Mouse (Mus musculus) bone marrow macrophage, adult 2 months (primary cell): ENCODE results near the gene Cyren. TPM values are rescaled to one million over a fixed set of nuclear protein-coding genes. Genes with fewer than 3 reads are reported as not detected.
A peak's percentile ranks its signal among the peaks of the same experiment; 100 is the strongest.

Source experiments
- H3K27ac ChIP-seq: 2 replicates; pipeline ENCODE4 v1.5.1; 2012; ENCODE audit warnings: low read depth, low read length; ENCODE audit not compliant: insufficient read depth
- H3K4me1 ChIP-seq: 2 replicates; pipeline ENCODE4 v1.6.1; 2012; ENCODE audit warnings: low read length; ENCODE audit not compliant: control insufficient read depth, insufficient read depth
- H3K4me3 ChIP-seq: 2 replicates; pipeline ENCODE4 v1.5.1; 2012; ENCODE audit warnings: mild to moderate bottlenecking, low read length, moderate library complexity; ENCODE audit not compliant: insufficient read depth
- CTCF ChIP-seq: IDR thresholded peaks from 2 replicates; pipeline ENCODE4 v1.5.1; 2012; ENCODE audit warnings: low read depth, mild to moderate bottlenecking, low read length, moderate library complexity
- POLR2A ChIP-seq: IDR thresholded peaks from 2 replicates; pipeline ENCODE4 v1.6.1; 2012; ENCODE audit warnings: mild to moderate bottlenecking, low read depth, low read length, borderline replicate concordance
- polyA plus RNA-seq: library from polyadenylated mRNA; stranded (reverse); fragments of >200 nt; gene quantifications from 2 replicates; pipeline ENCODE4 v1.2.4, GENCODE M21; 2012; ENCODE audit not compliant: missing spikeins, insufficient read depth, insufficient read length

Gene Cyren
- polyA plus RNA-seq, 1 experiment = 10.6 TPM

DNA sequence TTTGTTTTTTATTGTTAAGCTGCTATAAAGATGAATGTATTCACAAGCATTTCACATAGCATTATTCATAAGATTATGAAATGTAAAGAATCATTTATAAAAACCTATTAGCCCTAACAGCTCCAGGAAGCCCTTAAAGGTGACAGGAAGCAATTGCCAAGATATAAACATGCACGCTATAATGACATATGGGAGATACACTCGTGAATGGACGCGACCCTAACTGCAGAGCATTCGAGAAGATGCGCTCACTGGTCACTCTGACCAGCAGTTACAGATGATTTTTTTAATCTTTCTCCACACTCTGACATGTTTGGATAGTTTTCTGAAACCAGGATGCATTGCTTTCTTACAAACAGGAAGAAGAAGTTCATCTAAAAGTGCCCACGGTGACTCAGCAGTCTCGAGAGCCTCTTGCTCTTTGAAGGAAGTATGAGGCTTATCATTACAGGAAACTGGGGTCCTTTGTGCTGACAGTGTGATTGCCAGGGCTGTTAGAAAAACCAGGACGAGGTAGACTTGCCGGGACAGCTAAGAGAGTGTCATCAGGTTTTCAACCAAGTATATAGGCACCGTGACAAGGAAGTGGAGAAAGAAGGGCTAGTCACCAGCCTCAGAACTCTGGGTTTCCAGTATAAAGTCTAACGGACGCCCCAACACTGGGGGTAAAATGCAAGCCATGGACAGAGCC, 8.5 kb downstream of the Cyren start:
- no peak for TF ChIP-seq CTCF
- no peak for TF ChIP-seq POLR2A
- Histone ChIP-seq H3K4me1 (peaks cover 78% of the 10 kb centered on the region), H3K27ac (peak overlapping the region; percentile 93), H3K4me3 (peak overlapping the region; percentile 11; the same call in 1 of the 2 replicates)

DNA sequence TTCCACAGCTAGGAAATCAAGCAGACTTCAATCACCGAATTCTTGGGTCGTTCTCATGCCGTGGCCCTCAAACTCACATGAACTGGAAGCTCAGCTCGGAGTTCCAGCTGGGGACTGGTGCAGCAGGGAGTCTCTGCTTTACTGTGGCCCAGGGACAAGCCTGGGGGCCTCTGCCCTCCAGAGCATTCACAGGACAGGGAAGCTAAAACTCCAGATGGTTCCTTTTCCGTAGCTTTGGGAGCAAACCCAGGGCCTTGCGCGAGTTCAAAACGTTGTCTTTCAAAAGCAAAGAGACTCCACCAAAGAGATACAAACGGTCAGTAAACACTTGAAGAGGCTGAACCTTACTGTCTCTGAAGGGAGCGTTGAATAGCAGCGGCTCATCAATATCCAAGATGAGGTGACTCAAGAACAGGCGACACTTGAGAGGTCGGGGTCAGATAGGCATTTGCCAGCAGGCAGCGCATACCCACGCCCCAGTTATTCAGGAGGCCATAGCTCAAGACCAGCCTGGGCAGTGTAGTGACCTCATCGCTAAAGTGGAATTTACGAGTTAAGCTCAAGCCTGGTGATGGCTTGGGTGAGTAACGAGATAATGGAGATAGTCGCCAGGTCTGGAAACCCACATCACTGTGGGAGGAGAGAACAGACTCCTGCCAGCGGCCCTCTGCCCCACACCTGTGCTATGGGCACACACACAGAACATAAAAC, 9.2 kb downstream of the Cyren start:
- Histone ChIP-seq H3K4me1 (peaks cover 74% of the 10 kb centered on the region), H3K27ac (peak overlapping the region; percentile 93), H3K4me3 (no peak overlapping the region)
- TF ChIP-seq POLR2A = no peak
- no peak for TF ChIP-seq CTCF

DNA sequence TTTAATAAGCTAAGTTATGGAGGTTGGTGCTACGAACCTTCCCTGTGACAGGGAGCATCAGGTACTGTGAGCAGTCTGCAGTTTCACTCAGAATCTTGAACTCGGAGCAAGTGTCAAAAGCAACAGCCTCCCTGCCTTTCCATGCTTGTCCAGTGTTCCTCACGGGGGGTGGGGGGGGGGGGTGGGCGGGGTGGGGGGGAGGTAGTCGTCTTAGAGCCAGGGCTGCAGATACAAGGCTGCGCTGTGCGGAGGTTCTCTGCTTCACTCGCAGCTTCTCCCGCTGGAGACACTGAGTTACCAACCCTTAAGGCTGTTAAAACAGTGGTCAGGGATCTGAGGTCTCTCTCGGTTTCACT, 9.9 kb downstream of the Cyren start:
- no peak overlapping the region for H3K4me3 ChIP-seq
- H3K27ac ChIP-seq = peak overlapping the region; percentile 93
- TF ChIP-seq CTCF (no peak), POLR2A (no peak)
- peaks cover 72% of the 10 kb centered on the region for H3K4me1 ChIP-seq

DNA sequence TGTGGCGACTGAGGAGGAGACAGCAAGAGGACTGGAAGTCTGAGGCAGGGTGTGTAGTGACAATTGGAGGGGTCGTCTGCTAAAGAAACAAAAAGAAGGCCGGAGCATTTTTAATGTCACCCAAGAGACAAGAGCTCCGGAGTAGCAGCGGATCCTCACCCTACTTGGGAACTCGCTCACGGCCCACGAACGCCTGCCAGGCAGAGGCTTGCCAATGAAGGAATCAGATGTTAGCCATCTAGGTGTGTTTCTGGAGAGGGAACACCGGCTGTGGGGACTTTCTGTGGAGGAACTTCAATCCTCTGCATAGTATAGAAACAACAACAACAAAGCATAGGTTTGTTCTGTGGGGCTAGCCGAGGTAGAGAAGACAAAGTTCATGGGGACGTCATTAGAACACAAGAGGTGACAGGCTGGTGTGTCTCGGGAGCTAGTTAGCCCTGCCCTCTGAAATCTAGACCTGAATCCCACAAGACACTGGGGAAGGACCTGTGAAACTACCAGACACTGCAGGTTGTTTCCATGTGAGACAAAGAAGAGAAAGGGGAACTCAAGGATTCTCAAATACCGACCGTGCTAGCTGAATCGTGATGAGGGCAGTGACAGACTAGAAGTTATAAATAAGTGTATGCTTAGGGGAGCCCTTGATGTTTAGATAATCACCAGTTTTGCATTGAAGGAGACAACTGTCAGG, 10.4 kb downstream of the Cyren start:
- peaks cover 67% of the 10 kb centered on the region for H3K4me1 ChIP-seq
- H3K4me3 ChIP-seq = no peak overlapping the region
- peak overlapping the region; percentile 93 for H3K27ac ChIP-seq
- no peak for TF ChIP-seq POLR2A
- no peak for TF ChIP-seq CTCF

DNA sequence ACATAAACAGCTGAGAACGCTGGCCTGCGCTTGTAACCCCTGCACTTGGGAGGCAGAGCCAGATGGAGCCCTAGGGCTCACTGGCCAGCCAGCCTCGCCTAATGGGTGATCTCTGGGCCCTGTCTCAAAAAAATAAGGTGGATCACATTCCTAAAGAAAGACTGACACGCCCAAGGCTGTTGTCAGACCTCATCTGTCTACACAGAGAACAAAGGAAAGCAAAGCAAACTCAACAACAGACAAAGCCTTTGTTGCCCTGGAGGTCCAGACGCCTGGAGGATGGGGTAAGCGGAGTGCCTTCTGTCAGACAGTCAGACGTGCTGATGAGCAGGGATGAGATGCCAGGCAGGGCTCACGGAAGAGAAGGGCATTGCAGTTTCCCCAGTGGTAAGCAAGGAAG, 11.1 kb downstream of the Cyren start:
- H3K4me1 ChIP-seq = peaks cover 65% of the 10 kb centered on the region
- H3K27ac ChIP-seq = peak overlapping the region; percentile 93; the same call in 1 of the 2 replicates
- no peak overlapping the region for H3K4me3 ChIP-seq
- TF ChIP-seq CTCF (no peak), POLR2A (no peak)

DNA sequence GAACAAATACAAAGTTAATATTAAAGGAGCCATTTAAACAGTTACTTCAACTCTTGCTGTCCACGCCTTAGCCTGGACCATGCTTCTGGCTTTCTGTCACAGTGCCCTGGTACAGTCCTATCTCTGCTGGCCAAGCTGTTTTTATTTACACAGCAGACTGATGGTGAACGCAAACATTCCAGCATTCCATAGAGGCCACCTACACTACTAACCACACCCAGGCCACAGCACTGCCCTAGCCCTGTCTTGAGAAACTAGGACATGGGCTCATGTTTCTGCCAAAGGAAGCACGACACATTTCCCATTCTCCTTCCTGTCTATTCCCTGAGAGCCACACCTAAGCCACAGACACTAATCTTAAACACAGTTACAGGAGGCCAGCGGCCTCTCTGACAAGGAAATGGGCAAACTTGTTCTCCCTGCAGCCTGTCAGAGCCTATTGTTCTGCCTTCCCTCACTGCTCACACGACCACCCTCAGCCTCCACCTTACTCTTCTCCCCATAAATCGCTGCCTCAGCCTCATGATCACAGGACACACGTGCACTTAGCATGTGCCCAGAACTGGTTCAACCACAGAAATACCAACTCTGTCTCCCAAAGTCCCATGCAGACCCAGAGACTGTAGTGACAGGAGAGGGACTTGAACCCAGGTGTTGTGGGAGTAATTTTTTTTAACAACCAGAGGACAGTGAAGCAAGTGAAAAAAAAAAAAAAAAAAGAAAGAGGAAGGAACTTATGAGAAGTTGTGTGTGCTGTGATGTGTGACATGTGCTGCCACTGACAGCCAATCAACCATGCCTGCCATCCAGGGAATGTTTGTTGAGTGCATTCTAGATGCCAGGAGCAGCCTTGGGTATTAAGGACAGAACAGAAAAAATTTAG, 11.9 kb downstream of the Cyren start:
- Histone ChIP-seq H3K4me3 (0 out of 2 replicates have a peak overlapping the region, but pooled peaks have one; percentile 9), H3K27ac (peak overlapping the region; percentile 16), H3K4me1 (peaks cover 63% of the 10 kb centered on the region)
- TF ChIP-seq POLR2A (no peak), CTCF (no peak)

DNA sequence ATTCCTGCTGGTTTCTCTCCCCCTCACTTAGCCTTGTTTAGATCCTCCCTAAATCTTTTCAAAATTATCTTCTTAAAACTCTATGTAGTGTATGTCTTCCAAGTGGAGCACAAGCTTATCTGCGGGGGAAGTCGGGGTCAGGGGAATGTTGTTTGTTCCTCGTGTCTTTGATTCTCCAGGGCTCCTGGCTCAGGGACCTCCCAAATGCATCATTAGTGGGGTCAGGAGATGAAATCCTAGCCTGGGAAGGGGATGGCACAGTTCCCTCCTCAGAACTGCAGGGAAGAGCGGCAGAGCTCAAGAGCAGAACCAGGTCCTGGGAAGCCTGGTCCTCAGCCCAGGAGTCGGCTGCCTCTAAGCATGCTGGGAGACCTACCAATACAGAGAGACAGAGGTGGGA, 12.6 kb downstream of the Cyren start:
- H3K4me1 ChIP-seq = peaks cover 56% of the 10 kb centered on the region
- 0 out of 2 replicates have a peak overlapping the region, but pooled peaks have one; percentile 16 for H3K27ac ChIP-seq
- TF ChIP-seq CTCF = no peak
- H3K4me3 ChIP-seq = 0 out of 2 replicates have a peak overlapping the region, but pooled peaks have one; percentile 1

DNA sequence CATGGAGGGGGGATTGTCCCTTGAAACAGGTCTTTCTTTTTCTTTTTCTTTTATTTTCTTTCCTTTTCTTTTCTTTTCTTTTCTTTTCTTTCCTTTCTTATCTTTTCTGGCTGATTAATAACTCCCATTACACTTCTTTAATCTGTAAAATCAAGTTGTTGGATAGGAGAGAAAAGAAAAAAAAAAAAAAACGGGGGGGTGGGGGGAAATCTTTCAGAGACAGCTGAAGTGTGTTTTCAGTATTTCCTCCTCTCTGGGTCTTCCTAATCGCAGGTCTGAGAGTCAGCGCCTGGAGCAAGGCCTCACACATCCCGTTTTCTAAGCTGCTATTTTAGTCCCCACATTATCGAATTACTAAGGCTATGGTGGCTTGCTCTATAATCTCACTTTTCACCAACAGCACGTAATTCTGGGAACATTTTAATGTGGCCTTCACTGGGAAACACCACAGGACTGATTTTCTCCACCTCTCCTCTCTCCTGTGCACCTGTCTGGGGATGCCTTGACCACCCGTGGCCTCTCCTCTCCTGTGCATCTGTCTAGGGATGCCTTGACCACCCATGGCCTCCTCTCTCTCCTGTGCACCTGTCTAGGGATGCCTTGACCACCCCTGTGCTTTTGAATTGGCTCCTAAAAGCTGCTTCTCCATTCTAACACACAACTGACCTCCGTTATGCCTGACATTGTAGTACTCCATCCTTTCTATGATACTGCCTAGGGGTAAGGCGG, 13.9 kb downstream of the Cyren start:
- Histone ChIP-seq H3K4me3 (peak overlapping the region; percentile 62), H3K4me1 (peaks cover 46% of the 10 kb centered on the region), H3K27ac (peak overlapping the region; percentile 26)
- no peak for TF ChIP-seq POLR2A
- no peak for TF ChIP-seq CTCF

DNA sequence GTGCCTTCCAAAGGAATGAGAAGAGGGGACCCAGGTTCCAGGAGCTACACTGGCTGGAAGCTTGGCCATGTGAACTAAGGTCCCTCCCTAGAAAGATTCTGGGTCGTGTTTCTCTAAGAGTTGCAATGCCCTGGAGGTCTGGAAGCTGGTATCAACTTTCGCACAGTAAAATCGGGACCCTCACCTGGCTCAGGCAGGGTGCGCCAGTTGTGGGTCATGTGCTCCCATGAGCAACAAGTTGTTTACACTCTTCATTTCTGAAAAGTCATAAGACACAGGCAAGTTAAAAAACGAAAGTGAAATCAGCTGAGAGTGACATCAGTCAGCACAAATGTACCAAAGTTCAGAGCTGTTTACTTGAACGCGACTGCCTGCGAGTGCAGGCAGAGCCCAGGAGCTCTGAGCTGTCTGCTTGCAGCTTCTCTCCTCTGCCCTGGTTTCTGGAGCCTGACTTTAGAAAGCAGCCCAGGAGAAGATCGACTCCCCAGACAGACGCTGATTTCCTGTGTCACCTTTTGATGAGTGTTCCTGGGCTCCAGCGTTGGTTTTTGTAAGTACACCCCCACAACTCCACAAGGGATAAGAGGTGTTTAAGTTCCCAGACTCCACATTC, 15.0 kb downstream of the Cyren start, which contains the start of gene Tmem140:
Tmem140 (plus strand) TSS at position 356 of the 613 bp plus-strand sequence.
- Histone ChIP-seq H3K4me1 (peaks cover 37% of the 10 kb centered on the region), H3K4me3 (peak within 1 kb of the TSS; percentile 62), H3K27ac (peak within 1 kb of the TSS; percentile 82)
- no peak for TF ChIP-seq POLR2A
- no peak for TF ChIP-seq CTCF
